Mouse (Mus musculus) midbrain, embryonic 11.5 days (tissue): ENCODE measurements around the gene Aatf. TPM values are rescaled to one million over a fixed set of nuclear protein-coding genes. Genes with fewer than 3 reads are reported as not detected.
A peak's percentile ranks its signal among the peaks of the same experiment; 100 is the strongest.

ENCODE experiments used
- ATAC-seq: fragments of 200-750 bp; cut with Nextera tagmentation; 2 replicates; pipeline ENCODE4 v1.8.0; 2017; ENCODE audit warnings: moderate TSS enrichment, moderate library complexity; ENCODE audit not compliant: low FRiP score
- DNase-seq: peaks from one replicate; pipeline ENCODE4 v3.0.0; 2015; ENCODE audit warnings: low spot score; ENCODE audit errors: missing footprints
- H3K27ac ChIP-seq: fragments of 300-500 bp; sonication (generic); 2 replicates; pipeline ENCODE4 v1.5.1; 2014; ENCODE audit warnings: low read depth, low read length
- H3K27me3 ChIP-seq: fragments of 300-500 bp; sonication (generic); 2 replicates; pipeline ENCODE4 v1.6.1; 2014; ENCODE audit warnings: mild to moderate bottlenecking, low read length, moderate library complexity, mixed read lengths; ENCODE audit not compliant: control insufficient read depth, insufficient read depth
- H3K36me3 ChIP-seq: fragments of 300-500 bp; sonication (generic); 2 replicates; pipeline ENCODE4 v1.6.1; 2014; ENCODE audit warnings: mild to moderate bottlenecking, low read length, moderate library complexity, mixed read lengths; ENCODE audit not compliant: control insufficient read depth, insufficient read depth
- H3K4me1 ChIP-seq: fragments of 300-500 bp; sonication (generic); 2 replicates; pipeline ENCODE4 v1.6.1; 2014; ENCODE audit warnings: low read length; ENCODE audit not compliant: control insufficient read depth, insufficient read depth
- H3K4me2 ChIP-seq: fragments of 300-500 bp; sonication (generic); 2 replicates; pipeline ENCODE4 v1.6.1; 2014; ENCODE audit warnings: mild to moderate bottlenecking, moderate library complexity
- H3K4me3 ChIP-seq: fragments of 300-500 bp; sonication (generic); 2 replicates; pipeline ENCODE4 v1.5.1; 2014; ENCODE audit warnings: low read depth, low read length
- H3K9ac ChIP-seq: fragments of 300-500 bp; sonication (generic); 2 replicates; pipeline ENCODE4 v1.6.1; 2014; ENCODE audit warnings: low read length
- H3K9me3 ChIP-seq: fragments of 300-500 bp; sonication (generic); 2 replicates; pipeline ENCODE4 v1.6.1; 2016; ENCODE audit warnings: low read length; ENCODE audit not compliant: control insufficient read depth
- WGBS: fragments of 180-500 bp; shearing (Covaris S2); extraction: QIAGEN DNeasy Blood & Tissue Kit; methylation state at CpG from one replicate; pipeline ENCODE4 v1.1.7; 2014; 5-methylcytosine and 5-hydroxymethylcytosine counted together
- polyA plus RNA-seq: library from polyadenylated mRNA; unstranded; fragments of >200 nt; fragmentation: Nextera tagmentation; extraction: Ambion mirVana; gene quantifications from 2 replicates; pipeline ENCODE4 v1.2.1, GENCODE M21; 2014

The Aatf gene
- polyA plus RNA-seq, 1 experiment from 2014 or later, result 54.8 TPM

DNA sequence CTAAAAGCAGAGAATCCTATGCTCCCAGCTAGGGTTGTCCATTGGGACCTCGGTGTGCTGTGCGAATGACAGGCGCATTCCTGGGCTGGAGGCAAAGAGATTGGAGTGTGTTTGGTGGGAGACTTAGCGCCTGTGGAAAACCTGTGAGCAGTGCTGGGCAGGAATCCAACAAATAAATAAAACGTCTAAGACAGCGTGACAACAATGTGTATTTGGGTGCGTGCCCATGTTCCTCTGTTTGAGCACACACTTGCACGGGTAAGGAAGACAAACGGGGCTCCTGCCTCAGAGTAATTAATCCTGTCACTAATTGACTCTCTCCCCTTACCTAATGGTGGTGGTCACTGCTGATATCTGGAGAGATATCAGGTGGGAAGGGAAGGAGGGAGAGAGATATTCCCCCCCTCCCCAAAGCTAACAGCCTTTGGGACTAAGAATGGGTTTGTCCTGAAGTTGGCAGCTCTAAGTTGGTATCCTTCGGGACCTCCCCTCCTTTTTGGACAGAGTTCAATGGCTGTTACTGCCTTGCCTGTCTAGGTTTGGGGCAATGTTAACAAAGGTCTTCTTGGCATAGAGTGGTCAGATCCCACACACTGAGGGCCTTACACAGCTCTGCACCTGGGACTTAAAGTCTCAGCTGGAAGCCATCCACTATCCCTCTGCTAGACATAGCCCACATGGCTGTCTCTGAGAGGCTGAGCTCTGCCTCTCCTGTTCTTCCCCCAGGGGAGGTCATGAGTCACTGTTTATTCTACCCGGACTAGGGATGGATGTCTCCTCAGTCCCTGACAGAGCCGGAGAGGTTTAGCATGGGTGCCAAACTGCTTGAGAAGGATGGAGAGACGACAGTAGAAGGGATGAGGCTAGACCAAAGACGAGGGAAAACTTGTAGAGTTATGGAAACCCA is 16.7 kb upstream of the Aatf start:
- 10% methylated on average over 14 of the region's 14 CpGs for WGBS
- DNase-seq (peak; percentile 87), ATAC-seq (no peak)
- Histone ChIP-seq H3K36me3 (no peaks in the 10 kb centered on the region), H3K4me3 (peak overlapping the region; percentile 40; the same call in 1 of the 2 replicates), H3K4me2 (peak overlapping the region; percentile 5; the same call in 1 of the 2 replicates), H3K4me1 (peaks cover 11% of the 10 kb centered on the region), H3K27ac (no peak overlapping the region), H3K9ac (no peak overlapping the region), H3K27me3 (peaks cover 72% of the 10 kb centered on the region), H3K9me3 (no peaks in the 10 kb centered on the region)

DNA sequence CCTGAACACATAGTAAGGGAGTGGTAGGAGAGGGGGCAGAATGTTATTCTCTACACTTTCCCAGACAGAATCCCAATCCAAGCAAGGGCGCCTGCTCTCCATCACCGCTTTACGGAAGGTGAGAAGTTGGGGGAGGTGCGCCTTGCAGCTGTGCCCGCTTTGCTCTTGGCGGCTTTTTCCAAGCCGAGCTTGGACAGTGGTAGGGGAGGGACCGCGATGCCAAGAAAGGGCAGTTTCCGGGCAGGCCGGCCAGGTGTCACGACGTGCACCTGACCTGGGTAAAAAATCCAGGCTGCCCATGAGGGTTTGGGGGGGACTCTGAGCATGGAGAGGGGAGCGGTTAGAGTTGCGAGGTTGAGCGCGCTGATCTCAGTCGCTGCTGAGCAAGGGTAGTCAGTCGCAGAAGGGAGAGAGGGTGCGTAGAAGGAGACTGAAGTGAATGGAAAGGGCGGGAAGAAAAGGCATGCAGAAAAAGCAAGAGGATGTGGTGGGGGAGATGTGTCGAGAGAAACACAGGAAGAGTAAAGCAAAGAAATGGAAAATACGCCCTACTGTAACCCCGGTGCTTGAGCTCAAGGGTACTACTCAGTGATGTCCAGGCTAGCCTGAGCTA is 15.9 kb upstream of the Aatf start:
- H3K27ac ChIP-seq, result no peak overlapping the region
- under 1% methylated on average over 24 of the region's 24 CpGs for WGBS
- H3K27me3 ChIP-seq, result peaks cover 80% of the 10 kb centered on the region
- no peak for ATAC-seq
- no peaks in the 10 kb centered on the region for H3K9me3 ChIP-seq
- peak overlapping the region; percentile 30 for H3K4me2 ChIP-seq
- peak; percentile 92 for DNase-seq
- H3K9ac ChIP-seq, result peak overlapping the region; percentile 20; the same call in 1 of the 2 replicates
- H3K4me1 ChIP-seq, result peaks cover 17% of the 10 kb centered on the region
- H3K36me3 ChIP-seq, result no peaks in the 10 kb centered on the region
- peak overlapping the region; percentile 40 for H3K4me3 ChIP-seq

DNA sequence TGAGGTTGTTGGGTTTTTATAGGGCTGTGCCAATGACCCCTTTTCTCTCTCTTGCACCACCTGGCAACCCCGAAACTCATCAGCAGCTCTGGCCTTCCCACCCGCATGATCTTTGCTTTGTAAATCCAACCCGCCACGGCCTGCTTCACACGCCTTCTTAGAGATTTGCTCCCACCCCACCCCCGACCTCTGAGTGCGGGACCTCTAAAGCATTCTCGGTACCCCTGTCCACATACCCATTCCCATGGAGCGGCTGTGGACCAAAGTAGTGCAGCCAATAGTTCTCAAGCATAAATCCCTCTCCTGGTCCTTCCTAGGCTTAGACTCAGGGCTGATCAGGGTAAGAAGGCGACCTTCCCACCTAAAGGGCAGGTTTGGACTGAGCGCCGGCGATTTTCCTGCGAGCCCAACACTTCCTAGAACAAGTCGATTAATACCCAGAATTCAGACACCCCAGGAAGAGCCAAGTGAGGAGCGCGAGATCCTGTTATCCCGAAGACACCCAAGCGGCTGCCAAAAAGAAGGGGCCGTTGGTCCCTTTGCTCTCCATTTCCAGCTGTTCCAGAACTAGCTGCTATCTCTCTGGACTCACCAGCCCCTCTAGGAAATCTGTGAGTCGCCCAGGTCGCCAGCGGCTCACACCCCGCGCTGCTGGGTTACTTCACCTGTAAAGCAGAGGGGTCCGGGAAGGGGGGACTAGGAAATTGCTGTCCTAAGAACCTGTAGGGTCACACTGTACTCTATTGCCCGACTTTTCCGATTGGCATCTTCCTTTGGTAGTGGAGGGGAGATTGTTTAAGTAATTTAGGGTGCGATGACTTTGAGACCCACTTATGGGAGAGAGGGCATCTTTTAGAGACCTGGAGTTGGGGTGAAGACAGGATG is 13.9 kb upstream of the Aatf start:
- ATAC-seq, result no peak
- DNase-seq, result peak; percentile 96
- WGBS, result under 1% methylated on average over 29 of the region's 29 CpGs
- Histone ChIP-seq H3K9ac (peak overlapping the region; percentile 64), H3K4me2 (peak overlapping the region; percentile 32), H3K4me3 (peak overlapping the region; percentile 40), H3K9me3 (no peaks in the 10 kb centered on the region), H3K4me1 (peaks cover 17% of the 10 kb centered on the region), H3K27me3 (peaks cover 92% of the 10 kb centered on the region), H3K36me3 (no peaks in the 10 kb centered on the region), H3K27ac (no peak overlapping the region)

DNA sequence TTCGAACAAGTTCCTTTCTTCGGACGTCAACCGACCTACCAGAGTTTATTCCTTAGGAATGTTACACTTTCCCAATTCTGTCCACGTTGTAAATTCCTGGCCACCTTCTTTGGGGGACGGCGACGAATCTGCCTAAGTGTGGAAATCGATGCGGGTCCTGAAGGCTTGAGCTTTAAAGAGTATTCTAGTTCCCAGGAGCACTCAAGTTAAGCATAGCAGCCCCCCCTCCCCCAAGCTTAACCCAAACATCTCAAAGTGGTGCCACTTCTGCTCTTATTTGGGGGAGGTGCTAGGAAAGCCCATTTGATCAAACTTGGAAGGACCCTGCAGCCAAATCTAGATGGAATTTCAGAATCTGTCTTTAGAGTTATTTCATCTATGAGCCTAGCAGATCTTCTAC is 13.1 kb upstream of the Aatf start:
- WGBS, result under 1% methylated on average over 10 of the region's 10 CpGs
- Histone ChIP-seq H3K9me3 (no peaks in the 10 kb centered on the region), H3K27ac (peak overlapping the region; percentile 37), H3K9ac (peak overlapping the region; percentile 64), H3K4me2 (peak overlapping the region; percentile 72), H3K36me3 (no peaks in the 10 kb centered on the region), H3K4me1 (peaks cover 17% of the 10 kb centered on the region), H3K4me3 (peak overlapping the region; percentile 40), H3K27me3 (peaks cover 92% of the 10 kb centered on the region)
- DNase-seq (peak; percentile 92), ATAC-seq (no peak)

DNA sequence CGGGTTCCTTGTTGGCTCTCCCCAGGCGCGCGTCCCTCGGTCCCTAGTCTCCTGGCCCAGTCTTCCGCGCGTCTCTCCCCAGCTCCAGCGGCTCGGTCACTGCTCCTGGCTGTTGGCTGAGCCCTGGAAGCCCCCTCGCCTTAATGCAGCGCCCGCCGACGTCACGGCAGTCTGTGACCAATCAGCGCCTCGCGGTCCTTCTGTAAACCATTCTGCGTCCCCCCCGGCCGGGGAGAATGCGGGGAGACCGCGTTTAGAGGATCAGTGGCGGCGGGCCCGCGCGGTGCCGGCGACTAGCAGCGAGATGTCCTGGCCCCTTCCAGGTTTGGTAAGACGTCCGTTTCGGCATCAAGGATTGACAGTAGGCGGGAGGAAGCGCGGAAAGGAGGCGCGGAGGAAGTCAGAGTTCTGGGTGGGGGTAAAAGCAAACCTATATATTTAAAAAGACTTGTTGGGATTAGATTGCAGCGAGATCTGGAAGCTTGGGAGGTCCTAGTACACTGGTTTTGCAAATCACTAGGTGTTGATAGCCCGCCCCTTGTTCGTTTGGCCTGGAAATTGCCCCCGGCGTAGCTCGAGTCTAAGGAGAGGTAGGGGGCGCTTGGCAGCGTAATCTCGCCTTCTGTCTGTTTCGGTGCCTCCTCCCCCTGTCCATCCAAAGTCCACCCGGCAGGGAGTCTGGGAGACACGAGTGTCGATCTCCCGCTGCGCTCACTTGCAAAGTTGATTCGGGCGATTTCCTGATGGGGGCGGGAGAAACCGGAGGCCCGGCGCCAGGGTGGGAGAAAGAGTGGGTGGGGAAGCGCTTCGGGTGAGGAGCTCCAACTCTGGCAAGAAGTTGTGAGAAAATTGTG is 12.3 kb upstream of the Aatf start, which contains the start of gene Lhx1:
Gene Lhx1 (minus strand): TSS at position 115 of the 854 bp plus-strand sequence.
- under 1% methylated on average over 64 of the region's 64 CpGs for WGBS

DNA sequence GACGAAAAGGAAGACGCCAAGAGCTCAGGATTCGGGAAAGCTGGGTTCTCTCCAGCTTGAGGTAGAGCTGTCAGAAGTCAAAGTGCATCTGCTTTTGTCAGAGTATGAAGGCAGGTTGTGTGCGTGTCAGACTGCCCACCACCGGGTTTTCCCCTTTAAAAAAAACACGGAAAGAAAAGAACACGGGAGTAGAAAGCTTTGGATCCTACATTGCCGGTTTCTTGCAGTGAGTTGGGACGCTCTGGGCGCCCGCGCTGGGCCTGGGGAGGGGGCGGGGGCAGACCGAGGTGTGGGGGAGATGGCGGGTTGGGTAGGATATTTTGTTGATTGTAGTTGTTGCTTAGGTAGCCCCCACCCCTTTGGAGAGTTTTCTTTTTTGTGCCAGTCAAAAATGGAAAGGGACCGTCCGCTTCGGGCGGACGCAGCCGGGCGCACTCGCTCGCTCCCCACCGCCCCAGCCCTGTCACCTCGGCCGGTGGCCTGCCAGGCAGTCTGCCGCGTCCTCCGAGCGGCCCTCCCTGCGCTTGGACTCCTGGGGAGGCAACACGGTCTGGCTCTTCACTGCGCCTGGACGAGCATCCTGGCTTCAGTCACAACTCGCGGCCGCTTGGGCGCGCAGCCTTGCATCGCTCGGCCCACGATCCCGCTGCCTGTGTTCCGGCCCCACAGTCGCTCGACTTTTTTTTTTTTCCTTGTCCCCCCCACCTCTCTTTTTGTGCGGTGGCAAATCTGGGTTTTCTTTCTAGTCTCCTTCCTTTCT is 11.4 kb upstream of the Aatf start:
- Histone ChIP-seq H3K4me3 (peak overlapping the region; percentile 40), H3K4me2 (peak overlapping the region; percentile 72), H3K27ac (no peak overlapping the region; the same call in 1 of the 2 replicates), H3K4me1 (peaks cover 17% of the 10 kb centered on the region), H3K9me3 (no peaks in the 10 kb centered on the region), H3K9ac (peak overlapping the region; percentile 64), H3K27me3 (peaks cover 95% of the 10 kb centered on the region), H3K36me3 (no peaks in the 10 kb centered on the region)
- peak; percentile 95 for DNase-seq
- WGBS, result under 1% methylated on average over 48 of the region's 48 CpGs
- ATAC-seq, result peak; percentile 63

More for the DNA sequence above, 12.3 kb upstream of the Aatf start, which contains the start of gene Lhx1:
- Histone ChIP-seq H3K36me3 (no peaks in the 10 kb centered on the region), H3K27ac (peak within 1 kb of the TSS; percentile 37), H3K27me3 (peaks cover 94% of the 10 kb centered on the region), H3K9ac (peak within 1 kb of the TSS; percentile 64), H3K4me2 (peak within 1 kb of the TSS; percentile 72), H3K9me3 (no peaks in the 10 kb centered on the region), H3K4me3 (peak within 1 kb of the TSS; percentile 40), H3K4me1 (peaks cover 17% of the 10 kb centered on the region)
- peak; percentile 91 for ATAC-seq
- DNase-seq, result peak; percentile 98

DNA sequence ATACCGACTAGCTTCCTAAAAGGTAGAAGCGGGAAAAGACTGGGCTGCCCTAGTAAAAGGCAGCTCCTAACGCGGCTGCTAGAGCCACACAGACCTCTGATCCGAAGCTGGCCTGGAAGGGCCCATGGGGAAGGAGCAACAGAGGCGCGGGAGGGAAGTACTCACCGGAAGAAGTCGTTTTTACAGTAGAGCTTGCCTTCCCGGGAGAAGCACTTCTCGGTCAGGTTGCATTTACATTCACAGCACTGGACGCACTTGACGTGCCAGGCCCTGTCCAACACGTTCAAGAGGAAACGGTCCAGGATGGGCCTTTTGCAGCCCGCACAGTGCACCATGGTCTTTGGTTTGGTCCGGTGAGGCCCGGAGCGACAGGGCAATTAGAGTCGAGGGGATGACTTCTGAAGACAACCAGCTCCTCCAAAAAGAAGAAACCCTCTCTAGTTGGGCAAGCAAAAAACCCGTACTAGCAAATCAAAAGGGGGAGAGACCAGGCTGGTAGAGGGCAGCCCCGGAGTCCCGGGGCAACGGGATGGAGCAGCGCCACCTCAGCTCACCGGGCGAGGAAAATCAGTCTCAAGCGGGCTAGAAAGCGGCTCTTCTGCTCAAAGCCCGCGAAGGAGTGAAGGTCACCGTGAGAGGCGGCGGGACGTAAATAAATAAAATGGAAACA is 10.7 kb upstream of the Aatf start:
- ATAC-seq (no peak), DNase-seq (peak; percentile 96)
- under 1% methylated on average over 35 of the region's 35 CpGs for WGBS
- no peaks in the 10 kb centered on the region for H3K9me3 ChIP-seq
- H3K27me3 ChIP-seq, result peaks cover 99% of the 10 kb centered on the region
- peak overlapping the region; percentile 40 for H3K4me3 ChIP-seq
- H3K36me3 ChIP-seq, result no peaks in the 10 kb centered on the region
- no peak overlapping the region; the same call in 1 of the 2 replicates for H3K27ac ChIP-seq
- H3K4me1 ChIP-seq, result peaks cover 17% of the 10 kb centered on the region
- H3K4me2 ChIP-seq, result peak overlapping the region; percentile 72
- H3K9ac ChIP-seq, result peak overlapping the region; percentile 64
